Mouse (Mus musculus): Measurements from ENCODE around the gene Clta.

Clta gene

GRCm38 (mm10) chr4:44074422-44074821 lies 70.2 kb downstream of the Clta start:
- DNase-seq = no peak

- DNase-seq = no peak
These were observed 74.2 kb downstream of the Clta start for GRCm38 (mm10) chr4:44078358-44078933.

Measured in right cerebral cortex, postnatal 14 days (tissue).